Mouse (Mus musculus) CD8-positive naive resting alpha-beta T cell, adult 57 days (primary cell): ENCODE measurements around the gene Reps1. TPM values are rescaled to one million over a fixed set of nuclear protein-coding genes. Genes with fewer than 3 reads are reported as not detected.

Experiments used
- total RNA-seq: library from RNA; stranded (reverse); gene quantifications from one replicate; pipeline ENCODE4 v1.2.4, GENCODE M21; 2023

Reps1 gene
- total RNA-seq, result 85.2 TPM

DNA sequence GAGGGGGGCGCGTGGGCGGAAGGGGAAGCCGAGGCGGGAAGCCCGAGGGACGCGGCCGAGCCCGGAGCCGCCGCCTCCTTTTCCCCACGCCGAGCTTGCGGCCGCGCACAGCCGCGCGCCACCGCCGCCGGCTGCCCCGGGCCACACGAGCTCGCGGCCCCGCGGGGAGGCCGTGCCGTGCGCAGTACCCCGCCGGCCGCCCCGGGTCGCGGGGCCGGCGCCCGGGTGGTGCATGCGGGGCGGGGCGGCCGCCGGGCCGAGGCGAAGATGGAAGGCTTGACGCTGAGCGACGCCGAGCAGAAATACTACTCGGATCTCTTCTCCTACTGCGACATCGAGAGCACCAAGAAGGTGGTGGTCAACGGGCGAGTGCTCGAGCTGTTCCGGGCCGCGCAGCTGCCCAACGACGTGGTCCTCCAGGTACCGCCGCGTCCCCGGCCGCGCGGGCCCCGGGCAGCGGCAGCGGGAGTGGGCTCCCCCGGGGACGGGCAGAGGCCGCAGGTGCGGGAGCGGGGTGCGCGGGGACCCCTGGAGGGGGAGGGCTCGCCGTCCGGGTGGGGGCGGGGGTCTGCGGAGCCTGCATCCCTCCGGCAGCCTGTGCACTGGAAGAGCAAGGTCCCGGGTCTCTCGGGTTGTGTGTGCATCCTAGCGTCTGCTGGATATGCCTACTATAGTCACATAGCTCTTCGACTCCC, at the start of gene Reps1:
Gene Reps1 (plus strand): TSS at position 166 of the 695 bp plus-strand sequence.

DNA sequence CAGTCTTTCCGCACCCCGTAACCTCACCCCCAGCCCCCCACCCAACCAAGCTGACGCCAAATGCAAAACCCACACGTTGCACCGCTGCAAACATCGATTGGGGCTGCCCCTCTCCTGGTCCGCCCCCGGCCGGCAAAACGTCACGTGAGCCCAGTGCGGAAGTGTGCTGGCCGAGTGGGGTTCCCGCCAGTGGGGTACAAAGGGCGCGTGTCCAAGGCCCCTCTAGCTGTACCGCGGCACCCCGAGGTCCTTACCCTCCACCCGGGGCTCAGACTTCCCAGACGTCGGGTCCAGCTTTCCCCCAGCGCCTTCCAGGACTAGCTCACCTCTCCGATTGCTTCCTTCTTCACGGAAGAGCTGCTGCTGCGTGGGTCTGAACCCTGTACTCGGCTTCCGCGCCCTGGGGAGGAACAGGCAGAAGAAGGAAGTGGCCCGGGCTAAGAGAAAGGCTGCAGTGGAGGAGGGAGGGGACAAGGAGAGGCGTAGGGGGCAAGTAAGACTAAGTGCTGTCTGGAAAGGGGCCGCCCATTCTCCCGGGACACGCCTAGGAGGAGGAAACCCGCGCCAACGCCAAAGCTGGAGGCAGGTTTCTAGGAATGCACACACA, 32.8 kb upstream of the Reps1 start, which contains the start of gene Abracl:
Gene Abracl (minus strand): TSS at position 548 of the 607 bp plus-strand sequence.

Other genes with a start within 250 kb of the Reps1 start
- gene Heca, start 107.8 kb upstream of the Reps1 start, total RNA-seq, result 72.9 TPM
- 111 TPM for gene Abracl, start 32.6 kb upstream of the Reps1 start, total RNA-seq
- gene Ect2l, start 155.0 kb downstream of the Reps1 start, total RNA-seq, result not detected
- 26.6 TPM for gene Ccdc28a, start 179.1 kb downstream of the Reps1 start, total RNA-seq